12 mouse cellular contexts compared by ENCODE assay signal in the genomic region with DNA sequence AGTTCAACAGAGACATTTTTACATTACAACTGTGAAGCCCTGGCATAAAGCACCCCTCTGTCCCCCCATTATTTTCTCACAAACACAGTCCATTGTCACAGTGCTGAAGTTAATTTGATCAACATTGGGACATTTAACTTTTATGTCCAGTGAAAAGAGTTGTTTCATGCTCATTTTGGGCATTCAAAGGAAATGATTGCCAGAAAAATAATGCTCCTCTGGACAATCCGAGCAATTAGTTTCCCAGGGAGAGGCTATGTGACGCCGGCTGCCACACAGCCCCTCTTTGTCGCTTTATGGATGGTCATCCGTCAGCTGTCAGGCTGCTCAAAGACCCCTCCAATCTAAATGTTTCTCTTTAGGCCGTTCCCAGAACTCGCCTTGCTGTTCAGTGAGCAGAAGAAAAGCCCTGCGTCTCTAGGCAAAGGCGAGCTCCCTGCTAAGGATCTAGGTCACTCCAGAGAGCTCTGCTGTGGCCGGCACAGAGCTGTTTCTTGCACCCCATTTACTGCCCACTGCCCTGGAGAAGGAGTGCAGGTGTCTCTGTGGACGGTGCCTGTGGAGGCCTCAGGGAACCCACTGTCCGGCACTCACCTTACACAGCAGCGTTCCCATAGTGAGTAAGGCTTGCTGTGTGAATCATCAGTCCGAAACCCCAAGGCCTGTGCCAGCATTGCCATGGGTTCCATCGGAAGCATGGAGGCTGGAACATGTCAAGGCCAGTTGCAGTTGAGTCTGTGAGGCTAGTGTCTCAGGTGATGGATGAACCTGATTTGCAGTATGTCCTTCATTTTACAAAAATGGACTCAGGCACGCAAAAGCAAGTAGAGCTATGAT. TPM values are rescaled to one million over a fixed set of nuclear protein-coding genes. Genes with fewer than 3 reads are reported as not detected.
DNase-seq lines count a peak whose midpoint lies in the region; ATAC-seq and TF ChIP-seq lines count a peak whose summit lies in the region.
"Had no signal": no experiment of that assay in that cellular context is flagged by ENCODE, and none has a peak within 500 bp of the region (broad histone marks: within the 10 kb centered on the region; RNA-seq: fewer than 3 reads in every experiment).

No protein-coding gene starts in this region.

- H3K4me3 ChIP-seq in hindbrain, embryonic 10.5 days, result no peak overlapping the region
- H3K4me3 ChIP-seq in midbrain, embryonic 16.5 days (ENCODE audit: low read depth, low read length), result no peak overlapping the region
- no peak overlapping the region for H3K4me3 ChIP-seq in lung, postnatal 0 days (ENCODE audit: low read depth, low read length)
- H3K4me3 ChIP-seq: limb, embryonic 13.5 days had no signal

- POLR2A ChIA-PET in Patski (lab: Charles Lee), result no interaction called here

- no peak overlapping the region; the same call in 1 of the 2 replicates for H3K4me2 ChIP-seq in midbrain, embryonic 16.5 days (ENCODE audit: low read length)
- H3K4me2 ChIP-seq in lung, postnatal 0 days (replicated peaks; ENCODE audit: low read depth, low read length), result no peak overlapping the region
- H3K4me2 ChIP-seq: limb, embryonic 13.5 days had no signal

- peaks cover 17% of the 10 kb centered on the region for H3K36me3 ChIP-seq in hindbrain, embryonic 10.5 days
- no peaks in the 10 kb centered on the region; the same call in 1 of the 2 replicates for H3K36me3 ChIP-seq in midbrain, embryonic 16.5 days (ENCODE audit: control insufficient read depth, insufficient read depth, low read length)
- H3K36me3 ChIP-seq in lung, postnatal 0 days (ENCODE audit: insufficient read depth, low read length), result peaks cover 23% of the 10 kb centered on the region; the same call in 1 of the 2 replicates

- no peak for DNase-seq in Patski (ENCODE audit: low read depth, low spot score)
- DNase-seq in embryo, embryonic 10.5 days (ENCODE audit: low spot score), result peak; percentile 77
- peak; percentile 66 for DNase-seq in hindbrain, embryonic 10.5 days (ENCODE audit: low spot score)
- no peak for DNase-seq in lung, postnatal 0 days (ENCODE audit: low spot score)
- DNase-seq in ovary, adult 18-20 months (ENCODE audit: low spot score), result no peak
- DNase-seq in lung, adult 18-20 months, result no peak
- no peak for DNase-seq in layer of hippocampus, adult 18-20 months (ENCODE audit: low spot score in 2 of 2)
- DNase-seq: lung, postnatal 36 days had no signal

- no peak for TF ChIP-seq CTCF in Patski (IDR thresholded peaks at IDR 0.05)
- TF ChIP-seq CTCF in lung, postnatal 0 days (IDR thresholded peaks at IDR 0.05), result no peak

- H3K4me1 ChIP-seq in hindbrain, embryonic 10.5 days (replicated peaks), result peaks cover 51% of the 10 kb centered on the region
- H3K4me1 ChIP-seq in midbrain, embryonic 16.5 days (ENCODE audit: control insufficient read depth, insufficient read depth, low read length), result peaks cover 4% of the 10 kb centered on the region; the same call in 1 of the 2 replicates
- no peaks in the 10 kb centered on the region for H3K4me1 ChIP-seq in lung, postnatal 0 days (ENCODE audit: insufficient read depth, low read depth, low read length)
- H3K4me1 ChIP-seq: limb, embryonic 13.5 days had no signal

- in situ Hi-C loops in Patski (cut with MboI; ENCODE audit: low pct_unique_long_range_greater_than_20kb), result no loop called here

- TF ChIP-seq EP300 in lung, postnatal 0 days (IDR thresholded peaks at IDR 0.05), result no peak

- H3K9ac ChIP-seq in midbrain, embryonic 16.5 days (ENCODE audit: low read depth, low read length), result no peak overlapping the region
- no peak overlapping the region for H3K9ac ChIP-seq in lung, postnatal 0 days (replicated peaks; ENCODE audit: low read depth)
- H3K9ac ChIP-seq: limb, embryonic 13.5 days had no signal

- WGBS in hindbrain, embryonic 10.5 days, result 38% methylated on average over 16 of the region's 16 CpGs
- WGBS in midbrain, embryonic 16.5 days, result 33% methylated on average over 16 of the region's 16 CpGs
- WGBS in lung, postnatal 0 days, result 68% methylated on average over 16 of the region's 16 CpGs

- ATAC-seq in Patski, result peak; percentile 60
- peak; percentile 53 for ATAC-seq in midbrain, embryonic 16.5 days
- no peak for ATAC-seq in lung, postnatal 0 days

- H3K27ac ChIP-seq in hindbrain, embryonic 10.5 days, result peak overlapping the region; percentile 71
- no peak overlapping the region for H3K27ac ChIP-seq in midbrain, embryonic 16.5 days (ENCODE audit: low read length)
- H3K27ac ChIP-seq in lung, postnatal 0 days (ENCODE audit: low read length), result no peak overlapping the region
- H3K27ac ChIP-seq: limb, embryonic 13.5 days had no signal

- no peaks in the 10 kb centered on the region for H3K27me3 ChIP-seq in Patski
- H3K27me3 ChIP-seq in hindbrain, embryonic 10.5 days (ENCODE audit: insufficient read depth, poor library complexity, severe bottlenecking), result peaks cover 99% of the 10 kb centered on the region
- H3K27me3 ChIP-seq in midbrain, embryonic 16.5 days (ENCODE audit: control insufficient read depth, insufficient read depth, low read depth, low read length), result peaks cover 67% of the 10 kb centered on the region
- no peaks in the 10 kb centered on the region for H3K27me3 ChIP-seq in lung, postnatal 0 days (replicated peaks; ENCODE audit: insufficient read depth, low read length)
- H3K27me3 ChIP-seq: limb, embryonic 13.5 days had no signal

- H3K9me3 ChIP-seq in hindbrain, embryonic 10.5 days, result no peaks in the 10 kb centered on the region
- no peaks in the 10 kb centered on the region for H3K9me3 ChIP-seq in midbrain, embryonic 16.5 days (replicated peaks; ENCODE audit: control insufficient read depth, low read length, poor library complexity, severe bottlenecking)
- H3K9me3 ChIP-seq in lung, postnatal 0 days (ENCODE audit: low read length), result no peaks in the 10 kb centered on the region
- H3K9me3 ChIP-seq: limb, embryonic 13.5 days had no signal

- CTCF ChIA-PET in Patski (lab: Charles Lee), result no interaction called here

RNA-seq across cellular contexts. Expression of gene Nkx6-2, which starts 51.8 kb away (rescaled TPM):
- 0.53 TPM for polyA plus RNA-seq in Patski (2021)
- polyA plus RNA-seq in hindbrain, embryonic 10.5 days (2016; fragmentation: Nextera tagmentation; extraction: Ambion mirVana), result 35.8 and 36.0 TPM in 2 replicates
- polyA plus RNA-seq in midbrain, embryonic 16.5 days (2015; fragmentation: Nextera tagmentation; extraction: Ambion mirVana), result 2.5 and 4.5 TPM in 2 replicates
- 0.08 and 0.10 TPM in 2 replicates for polyA plus RNA-seq in lung, postnatal 0 days (2015; fragmentation: Nextera tagmentation; extraction: Ambion mirVana)
- 10 to 100 TPM in 1 of 2 experiments, 1 to 10 TPM in 1; 9.9 to 14.0 TPM for total RNA-seq in layer of hippocampus, adult 18-20 months (2021)
- total RNA-seq: hematopoietic stem cell, adult 5-6 weeks had no signal
- polyA plus RNA-seq: gonadal fat pad, adult 2 months had no signal

Comparison
In these comparisons a context has a peak if more than half of its experiments do, and no peak if none do; other contexts are left out.
1. DNase-seq: peak in embryo, embryonic 10.5 days (single experiment) and hindbrain, embryonic 10.5 days (single experiment); none in Patski (single experiment), lung, postnatal 0 days (single experiment), ovary, adult 18-20 months (single experiment), lung, adult 18-20 months (0 of 2) and layer of hippocampus, adult 18-20 months (0 of 2).